Mouse (Mus musculus) gastrocnemius, postnatal 10 days (tissue): ENCODE measurements around the gene Dstyk. TPM values are rescaled to one million over a fixed set of nuclear protein-coding genes. Genes with fewer than 3 reads are reported as not detected.
A peak's percentile ranks its signal among the peaks of the same experiment; 100 is the strongest.

ENCODE experiments used
- DNase-seq: peaks from one replicate; pipeline ENCODE4 v3.0.0; 2021; ENCODE audit warnings: mixed read lengths
- long read RNA-seq, 2 experiments: library from polyadenylated mRNA; stranded (forward); transcript quantifications; one replicate each; pipeline ENCODE4 v2.0.0; 2021
- total RNA-seq, 2 experiments: library from RNA; stranded (reverse); gene quantifications; 2 replicates each; pipeline ENCODE4 v1.2.3; 2021

Gene Dstyk
- 10 to 100 TPM; 16.1 to 16.8 TPM for total RNA-seq
- long read RNA-seq, experiment 1, full-length matches to known transcripts = 14 of 22 reads
- long read RNA-seq, experiment 1, partial matches to known transcripts = 1 of 22 reads
- long read RNA-seq, experiment 1, other reads (novel, unspliced or antisense) = 7 of 22 reads
- long read RNA-seq, experiment 2, full-length matches to known transcripts = 13 of 23 reads
- long read RNA-seq, experiment 2, partial matches to known transcripts = 5 of 23 reads
- long read RNA-seq, experiment 2, other reads (novel, unspliced or antisense) = 5 of 23 reads

DNA sequence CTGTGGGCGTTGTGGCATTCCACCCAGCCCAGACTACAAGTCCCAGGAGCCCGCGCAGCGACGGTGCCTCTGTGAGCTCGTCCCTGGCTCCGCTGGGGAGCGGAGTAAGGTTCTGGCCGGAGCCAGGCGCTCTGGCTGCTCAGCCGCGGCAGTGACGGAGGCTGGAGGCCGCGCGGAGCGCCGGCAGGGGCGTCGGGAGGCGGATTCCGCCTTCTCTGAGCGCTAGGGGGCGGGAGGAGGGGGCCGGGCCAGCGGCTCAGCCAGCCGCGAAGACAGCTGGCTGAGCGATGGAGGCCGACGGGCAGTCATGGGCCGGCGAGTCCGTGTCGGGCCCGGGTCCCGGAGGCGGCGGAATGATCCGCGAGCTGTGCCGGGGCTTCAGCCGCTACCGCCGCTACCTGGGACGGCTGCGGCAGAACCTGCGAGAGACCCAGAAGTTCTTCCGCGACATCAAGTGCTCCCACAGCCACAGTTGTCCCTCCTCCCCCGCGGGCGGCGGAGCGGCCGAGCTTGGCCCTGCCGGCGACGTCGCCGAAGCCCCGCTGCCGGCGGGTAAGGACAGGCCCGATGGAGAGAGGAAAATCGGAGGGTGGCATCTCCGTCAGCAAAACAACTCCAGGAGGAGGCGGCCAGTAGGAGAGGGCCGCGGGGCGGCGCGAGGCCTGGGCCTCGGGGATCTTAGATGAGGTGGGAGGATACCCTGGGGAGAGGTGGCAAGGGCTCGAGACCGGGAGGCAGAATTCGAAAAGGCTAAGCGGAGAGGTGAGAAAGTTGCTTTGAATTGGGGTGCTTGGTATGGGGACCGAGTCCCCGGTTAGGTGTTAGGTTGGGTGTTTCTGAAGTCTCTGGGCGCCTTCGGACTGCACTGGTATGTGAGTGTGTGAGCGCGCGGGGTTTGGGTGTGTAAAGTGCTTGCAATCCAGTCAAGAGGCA is at the start of gene Dstyk:
Gene Dstyk (plus strand): TSS at position 237 of the 933 bp plus-strand sequence.
- DNase-seq = peak; percentile 92

GRCm38 (mm10) chr1:132367692-132368506 is 49.5 kb upstream of the Dstyk start:
- DNase-seq = peak; percentile 84

- no peak for DNase-seq
Measured at GRCm38 (mm10) chr1:132370681-132371173, 46.6 kb upstream of the Dstyk start.

- DNase-seq = no peak
Measured at GRCm38 (mm10) chr1:132371298-132372081, 45.9 kb upstream of the Dstyk start.

DNA sequence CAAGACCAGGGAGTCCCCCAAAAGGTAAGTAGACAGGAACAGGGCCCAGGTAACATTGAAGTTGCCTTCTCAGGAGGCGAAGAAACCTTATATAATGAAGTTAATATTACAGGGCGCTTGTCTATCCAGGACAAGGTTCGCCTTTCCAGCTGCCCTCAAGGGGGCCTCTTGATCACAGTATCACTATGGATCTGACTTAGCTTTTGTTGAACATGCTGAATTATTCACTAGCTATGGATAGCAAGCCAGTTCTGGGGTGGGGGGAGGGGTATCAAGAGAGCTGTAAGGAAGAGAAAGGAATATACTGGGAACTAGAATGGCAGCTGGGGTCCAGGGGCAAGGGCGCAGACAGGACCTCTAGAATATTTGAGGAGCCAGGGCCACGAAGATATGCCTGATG is 45.0 kb upstream of the Dstyk start:
- DNase-seq = no peak

GRCm38 (mm10) chr1:132372896-132373534 is 44.3 kb upstream of the Dstyk start:
- no peak for DNase-seq

- DNase-seq = peak; percentile 40
Measured at GRCm38 (mm10) chr1:132374140-132374872, 43.0 kb upstream of the Dstyk start.

DNA sequence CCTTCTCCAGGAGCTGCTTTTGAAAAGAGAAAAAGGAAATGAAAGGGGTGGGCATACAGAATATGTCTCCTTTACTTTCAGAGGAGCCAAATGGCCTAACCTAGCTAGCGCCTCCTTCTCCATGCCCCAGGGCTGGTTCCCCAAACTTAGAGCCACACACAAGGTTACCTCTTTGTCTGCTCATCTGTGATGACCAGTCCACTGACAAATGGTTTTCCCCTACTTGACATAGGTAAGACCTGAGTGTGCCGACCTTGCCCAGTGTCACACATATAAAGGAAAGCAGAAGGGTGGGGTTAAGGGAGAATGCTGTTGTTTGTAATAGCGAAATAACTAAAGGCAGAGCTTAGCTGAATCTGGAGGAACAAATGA is 42.5 kb upstream of the Dstyk start:
- DNase-seq = no peak

GRCm38 (mm10) chr1:132375256-132375655 is 42.1 kb upstream of the Dstyk start:
- no peak for DNase-seq

DNA sequence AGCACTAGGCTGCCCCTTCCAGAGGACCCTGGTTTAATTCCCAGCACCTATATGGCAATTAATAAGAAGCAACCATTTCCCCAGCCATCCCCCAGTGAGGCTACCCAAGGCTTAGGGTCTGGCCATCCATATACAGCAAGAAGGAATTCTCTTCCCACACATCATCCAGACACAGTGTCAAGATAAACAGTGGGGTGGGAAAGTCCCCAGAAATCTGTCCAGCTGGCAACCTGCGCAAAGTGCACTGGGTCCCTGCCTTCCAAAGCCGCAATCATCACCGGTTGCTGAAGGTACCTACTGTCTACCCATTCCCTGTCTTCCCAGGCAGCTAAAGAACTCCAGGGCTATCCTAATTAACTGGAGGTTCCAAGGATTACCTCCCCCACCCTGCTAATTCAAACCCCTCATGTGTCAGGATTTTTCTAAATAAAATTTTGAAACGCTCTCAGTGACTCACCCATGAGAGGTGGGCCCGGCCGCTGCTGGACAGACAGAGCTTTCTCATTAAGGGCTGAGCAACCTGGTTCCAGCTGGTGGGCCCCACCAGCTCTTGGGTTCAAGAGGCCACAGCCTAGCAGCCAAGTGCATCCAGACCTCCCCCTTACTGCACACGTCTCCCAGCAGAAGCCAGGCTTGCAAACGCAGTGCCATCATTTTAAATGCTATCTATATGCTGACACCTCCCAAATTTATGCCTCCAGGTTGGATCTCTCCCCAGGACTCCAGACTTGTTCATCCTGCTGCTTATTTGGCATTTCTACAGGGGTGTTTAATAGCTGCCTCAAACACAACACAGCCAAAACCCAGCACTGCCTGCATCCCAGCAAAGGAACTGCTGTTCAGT is 40.9 kb upstream of the Dstyk start:
- DNase-seq = no peak

- no peak for DNase-seq
Measured at GRCm38 (mm10) chr1:132377055-132377365, 40.3 kb upstream of the Dstyk start.

- DNase-seq = no peak
Measured at GRCm38 (mm10) chr1:132377811-132378210, 39.5 kb upstream of the Dstyk start.

DNA sequence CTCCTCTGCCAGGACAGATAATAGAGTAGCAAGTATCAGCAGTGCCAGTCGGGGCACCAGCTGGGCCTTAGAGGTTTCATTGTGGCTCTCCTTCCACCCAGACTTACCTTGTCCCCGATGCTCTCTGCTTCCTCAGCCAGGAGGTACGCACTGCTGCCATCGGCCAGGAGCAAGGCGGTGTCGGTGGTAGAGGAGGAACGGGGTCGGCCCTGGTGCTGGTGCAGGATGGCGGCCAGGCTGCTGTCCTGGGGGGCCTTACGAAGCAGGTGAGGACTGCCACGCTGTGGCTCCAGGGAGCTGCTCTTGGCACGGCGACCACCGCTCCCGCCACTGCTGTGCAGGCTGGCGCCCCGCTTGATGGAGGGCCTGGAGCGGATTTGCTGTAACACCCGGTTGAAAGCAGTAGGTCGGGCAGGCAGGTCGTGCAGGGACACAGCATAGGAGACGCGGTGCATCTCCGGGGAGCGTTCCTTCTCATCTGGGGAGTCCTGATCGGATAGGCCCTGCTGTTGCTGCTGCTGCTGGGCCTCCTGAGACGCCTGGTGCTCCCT is 36.7 kb upstream of the Dstyk start:
- no peak for DNase-seq

DNA sequence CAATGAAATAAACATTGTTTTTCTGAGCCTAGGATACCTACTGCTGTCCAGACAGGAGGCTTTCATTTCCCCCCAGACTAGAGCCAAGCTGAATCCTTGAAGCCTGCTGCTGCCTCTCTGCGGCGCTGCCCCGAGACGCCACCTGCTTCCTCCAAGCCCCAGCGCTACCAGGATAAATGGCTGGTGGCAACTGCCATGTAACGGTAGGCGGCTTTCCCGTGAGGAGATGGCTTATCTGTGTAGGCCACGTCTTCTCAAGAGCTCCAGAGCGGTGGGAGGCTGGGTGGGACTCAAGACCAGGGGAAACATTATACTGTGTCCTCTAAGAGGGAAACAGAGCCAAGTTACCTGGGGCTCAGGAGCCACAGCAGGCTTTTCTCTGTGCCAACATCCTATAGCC is 35.4 kb upstream of the Dstyk start:
- no peak for DNase-seq

DNA sequence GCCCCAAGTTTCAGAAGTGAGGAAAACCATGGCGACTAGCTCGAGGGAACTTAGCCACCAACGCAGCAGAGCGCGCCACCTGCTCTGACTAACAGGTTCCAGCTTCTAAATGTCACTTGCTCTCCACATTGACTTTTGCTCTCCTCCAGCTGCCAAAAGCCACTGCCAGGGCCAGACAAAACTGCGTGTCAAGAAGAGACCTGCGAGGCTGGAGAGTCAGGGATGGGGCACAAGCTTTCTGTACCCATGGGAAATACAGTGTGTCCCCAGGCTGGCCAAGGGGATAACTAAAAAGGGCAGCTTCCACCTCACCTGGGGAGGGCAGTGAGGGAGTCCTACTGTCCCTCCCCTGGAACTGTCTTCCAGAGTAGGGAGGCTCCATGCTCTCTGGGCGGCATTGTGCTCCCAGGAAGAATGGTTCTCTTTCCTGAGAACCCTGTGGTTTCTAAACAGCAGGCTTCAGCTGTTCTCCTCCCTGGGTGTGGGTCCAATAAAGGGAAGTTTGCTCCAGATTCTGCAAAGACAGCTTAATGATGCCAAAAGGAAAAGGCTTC is 33.3 kb upstream of the Dstyk start:
- DNase-seq = no peak

DNA sequence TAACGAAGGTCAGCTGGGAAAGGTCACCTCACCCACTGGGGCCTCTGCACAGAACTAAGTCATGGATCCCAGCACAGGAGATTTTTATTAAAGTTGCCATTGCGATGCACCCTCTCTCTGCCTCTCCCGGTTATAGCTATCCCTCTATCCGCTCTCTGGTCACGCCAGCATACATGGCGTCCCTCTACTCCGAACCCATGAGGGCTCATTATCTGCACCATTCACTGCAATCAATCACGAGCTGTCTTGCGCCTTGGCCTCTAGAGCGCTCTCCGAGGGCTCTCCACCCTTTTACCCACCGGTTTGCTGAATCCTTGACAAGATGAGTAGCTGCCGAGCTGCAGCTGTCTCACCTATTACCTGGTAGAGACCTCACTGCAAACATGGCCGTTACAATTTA is 32.1 kb upstream of the Dstyk start:
- DNase-seq = no peak

DNA sequence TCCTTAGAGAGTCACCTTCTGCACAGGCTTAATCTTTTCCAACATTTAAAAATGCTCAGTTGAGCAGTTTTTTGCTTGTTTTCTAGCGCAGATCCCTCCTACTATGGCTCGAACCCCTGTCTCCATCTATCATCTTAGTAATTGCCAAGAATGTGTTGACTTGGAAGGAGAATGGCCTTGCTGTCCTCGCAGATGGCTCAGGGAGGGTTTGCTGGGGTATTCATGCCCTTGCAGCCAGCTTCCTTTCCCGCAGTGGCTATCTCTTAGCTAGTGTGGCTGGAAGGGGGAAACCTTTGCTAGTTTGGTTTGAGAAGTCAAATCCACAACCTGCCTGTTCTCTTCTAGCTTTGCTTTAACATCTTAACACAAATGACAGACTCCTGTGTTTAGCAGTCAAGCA is 31.6 kb upstream of the Dstyk start:
- no peak for DNase-seq

GRCm38 (mm10) chr1:132386266-132386665 is 31.1 kb upstream of the Dstyk start:
- DNase-seq = no peak

DNA sequence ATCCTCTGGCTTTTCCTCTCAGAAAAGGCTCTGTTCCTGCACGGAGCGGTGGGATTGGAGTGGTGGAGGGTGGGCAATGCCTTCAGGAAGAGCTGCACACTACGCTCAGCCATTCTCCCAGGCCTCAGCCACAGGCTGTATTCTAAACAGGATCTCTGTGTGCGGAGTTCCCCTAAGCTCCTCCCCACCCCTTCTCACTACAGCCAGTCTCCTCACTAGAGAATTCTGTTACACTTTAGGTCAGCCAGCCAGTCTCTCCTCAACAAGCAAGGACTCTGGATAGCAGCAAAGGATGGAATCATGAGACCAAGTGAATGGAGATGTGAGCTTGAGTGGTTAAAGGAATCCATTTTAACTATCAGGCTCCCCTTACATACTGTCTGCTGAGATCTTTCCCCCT is 29.4 kb upstream of the Dstyk start:
- DNase-seq = no peak
